Mouse (Mus musculus) MEL (cell line): ENCODE data around the gene Fermt3. TPM values are rescaled to one million over a fixed set of nuclear protein-coding genes. Genes with fewer than 3 reads are reported as not detected.

Experiments used
- DNase-seq: peaks from one replicate; pipeline ENCODE4 v3.0.0; 2011; ENCODE audit warnings: low read depth, low spot score
- H3K27ac ChIP-seq: 2 replicates; pipeline ENCODE4 v1.5.1; 2012; ENCODE audit warnings: low read depth, mild to moderate bottlenecking, control low read depth, low read length, moderate library complexity; ENCODE audit not compliant: control insufficient read depth
- H3K27me3 ChIP-seq, 2 experiments: fragments of 150-350 bp in 1 of 2; sonication (generic) in 1 of 2; 2 replicates each; pipeline ENCODE4 v1.6.1; 2012; ENCODE audit warnings: low read length in 2 of 2, mild to moderate bottlenecking in 2 of 2, improper control_type of control experiment in 1 of 2, moderate library complexity in 1 of 2; ENCODE audit not compliant: insufficient read depth in 2 of 2, control insufficient read depth in 1 of 2
- H3K36me3 ChIP-seq, 2 experiments: 2 replicates each; pipeline ENCODE4 v1.6.1; 2012 to 2014; ENCODE audit warnings: low read length in 2 of 2, improper control_type of control experiment in 1 of 2, inconsistent platforms in 1 of 2, mild to moderate bottlenecking in 1 of 2; ENCODE audit not compliant: insufficient read depth in 2 of 2, control insufficient read depth in 1 of 2
- H3K4me1 ChIP-seq, 2 experiments: fragments of 150-350 bp in 1 of 2; sonication (generic) in 1 of 2; 2 replicates each; pipeline ENCODE4 v1.6.1; 2012; ENCODE audit warnings: low read length in 2 of 2, improper control_type of control experiment in 1 of 2, mild to moderate bottlenecking in 1 of 2; ENCODE audit not compliant: insufficient read depth in 2 of 2, control insufficient read depth in 1 of 2
- H3K4me3 ChIP-seq, 2 experiments: fragments of 150-350 bp in 1 of 2; sonication (generic) in 1 of 2; 2 replicates each; pipeline ENCODE4 v1.5.1; 2012; ENCODE audit warnings: low read depth in 2 of 2, low read length in 2 of 2, mild to moderate bottlenecking in 2 of 2, moderate library complexity in 2 of 2, control low read depth in 1 of 2, improper control_type of control experiment in 1 of 2; ENCODE audit not compliant: control insufficient read depth in 1 of 2, insufficient read depth in 1 of 2
- H3K79me2 ChIP-seq: 2 replicates; pipeline ENCODE4 v1.6.1; 2012; ENCODE audit warnings: mild to moderate bottlenecking, low read length, moderate library complexity; ENCODE audit not compliant: control insufficient read depth, poor library complexity, insufficient read depth
- H3K9ac ChIP-seq: 2 replicates; pipeline ENCODE4 v1.6.1; 2012; ENCODE audit warnings: low read depth, mild to moderate bottlenecking, control low read depth, low read length, moderate library complexity; ENCODE audit not compliant: control insufficient read depth, poor library complexity, severe bottlenecking
- H3K9me3 ChIP-seq: fragments of 150-350 bp; sonication (generic); replicated peaks from 2 replicates; pipeline ENCODE4 v1.6.1; 2012; ENCODE audit warnings: mild to moderate bottlenecking, low read length, improper control_type of control experiment, moderate library complexity; ENCODE audit not compliant: insufficient read depth
- BHLHE40 ChIP-seq: IDR thresholded peaks from 2 replicates; pipeline ENCODE4 v1.6.1; 2012; ENCODE audit warnings: low read depth, mild to moderate bottlenecking, inconsistent platforms, low read length, improper control_type of control experiment, borderline replicate concordance
- CHD1 ChIP-seq: IDR thresholded peaks from 2 replicates; pipeline ENCODE4 v1.6.1; 2012; ENCODE audit warnings: low read depth, mild to moderate bottlenecking, inconsistent platforms, low read length, improper control_type of control experiment
- CTCF ChIP-seq, 3 experiments: IDR thresholded peaks in 2 of 3; conservative IDR thresholded peaks in 1 of 3; 2 replicates each; pipeline ENCODE4 v1.5.1; 2011 to 2012; ENCODE audit warnings: low read length in 3 of 3, low read depth in 2 of 3, mild to moderate bottlenecking in 2 of 3, improper control_type of control experiment in 1 of 3, inconsistent platforms in 1 of 3, mixed read lengths in 1 of 3, moderate library complexity in 1 of 3; ENCODE audit not compliant: control insufficient read depth in 1 of 3, insufficient read depth in 1 of 3, poor library complexity in 1 of 3, severe bottlenecking in 1 of 3
- E2F4 ChIP-seq: IDR thresholded peaks from 2 replicates; pipeline ENCODE4 v1.6.1; 2011; ENCODE audit warnings: low read depth, low read length, improper control_type of control experiment, borderline replicate concordance
- ELF1 ChIP-seq: IDR thresholded peaks from 2 replicates; pipeline ENCODE4 v1.6.1; 2014; ENCODE audit warnings: low read depth, mild to moderate bottlenecking, inconsistent platforms, low read length, improper control_type of control experiment, moderate library complexity
- EP300 ChIP-seq, 2 experiments: IDR thresholded peaks; 2 replicates each; pipeline ENCODE4 v1.6.1; 2011; ENCODE audit warnings: improper control_type of control experiment in 2 of 2, low read length in 2 of 2, low read depth in 1 of 2, mild to moderate bottlenecking in 1 of 2
- GABPA ChIP-seq: IDR thresholded peaks from 2 replicates; pipeline ENCODE4 v1.6.1; 2012; ENCODE audit warnings: low read depth, mild to moderate bottlenecking, inconsistent platforms, low read length, improper control_type of control experiment, moderate library complexity
- HCFC1 ChIP-seq: IDR thresholded peaks from 2 replicates; pipeline ENCODE4 v1.6.1; 2012; ENCODE audit warnings: low read depth, mild to moderate bottlenecking, inconsistent platforms, low read length, improper control_type of control experiment, moderate library complexity
- JUND ChIP-seq: IDR thresholded peaks from 2 replicates; pipeline ENCODE4 v1.6.1; 2011; ENCODE audit warnings: low read depth, mild to moderate bottlenecking, improper control_type of control experiment, low read length
- KAT2A ChIP-seq: conservative IDR thresholded peaks from 2 replicates; pipeline ENCODE4 v1.6.1; 2012; ENCODE audit warnings: low read depth, low read length, improper control_type of control experiment, inconsistent platforms
- MAX ChIP-seq: IDR thresholded peaks from 2 replicates; pipeline ENCODE4 v1.6.1; 2011; ENCODE audit warnings: low read length, improper control_type of control experiment
- MXI1 ChIP-seq: IDR thresholded peaks from 2 replicates; pipeline ENCODE4 v1.6.1; 2011; ENCODE audit warnings: mild to moderate bottlenecking, low read depth, low read length, improper control_type of control experiment
- MYB ChIP-seq: IDR thresholded peaks from 2 replicates; pipeline ENCODE4 v1.6.1; 2011; ENCODE audit warnings: mild to moderate bottlenecking, low read depth, low read length, improper control_type of control experiment
- MYC ChIP-seq: IDR thresholded peaks from 2 replicates; pipeline ENCODE4 v1.6.1; 2011; ENCODE audit warnings: low read depth, mild to moderate bottlenecking, low read length, improper control_type of control experiment, moderate library complexity
- NELFE ChIP-seq: IDR thresholded peaks from 2 replicates; pipeline ENCODE4 v1.6.1; 2011; ENCODE audit warnings: low read depth, low read length, improper control_type of control experiment
- RAD21 ChIP-seq: IDR thresholded peaks from 2 replicates; pipeline ENCODE4 v1.6.1; 2011; ENCODE audit warnings: mild to moderate bottlenecking, low read depth, low read length, improper control_type of control experiment
- RCOR1 ChIP-seq: IDR thresholded peaks from 2 replicates; pipeline ENCODE4 v1.6.1; 2012; ENCODE audit warnings: low read depth, mild to moderate bottlenecking, inconsistent platforms, low read length, improper control_type of control experiment
- SIN3A ChIP-seq: IDR thresholded peaks from 2 replicates; pipeline ENCODE4 v1.6.1; 2012; ENCODE audit warnings: low read length, improper control_type of control experiment, inconsistent platforms
- SMC3 ChIP-seq: IDR thresholded peaks from 2 replicates; pipeline ENCODE4 v1.6.1; 2011; ENCODE audit warnings: low read depth, low read length, improper control_type of control experiment
- TAL1 ChIP-seq: IDR thresholded peaks from 2 replicates; pipeline ENCODE4 v1.6.1; 2012; ENCODE audit warnings: mild to moderate bottlenecking, inconsistent platforms, low read length, moderate library complexity, mixed read lengths
- TBP ChIP-seq: IDR thresholded peaks from 2 replicates; pipeline ENCODE4 v1.8.0; 2011; ENCODE audit warnings: low read depth, low read length, improper control_type of control experiment
- TCF12 ChIP-seq: IDR thresholded peaks from 2 replicates; pipeline ENCODE4 v1.6.1; 2014; ENCODE audit warnings: low read depth, mild to moderate bottlenecking, inconsistent platforms, low read length, improper control_type of control experiment, moderate library complexity
- USF1 ChIP-seq: IDR thresholded peaks from 2 replicates; pipeline ENCODE4 v1.6.1; 2014; ENCODE audit warnings: low read depth, mild to moderate bottlenecking, inconsistent platforms, low read length, improper control_type of control experiment, moderate library complexity
- USF2 ChIP-seq, 2 experiments: IDR thresholded peaks; 2 replicates each; pipeline ENCODE4 v1.6.1; 2011 to 2012; ENCODE audit warnings: improper control_type of control experiment in 2 of 2, low read length in 2 of 2, borderline replicate concordance in 1 of 2, inconsistent platforms in 1 of 2, low read depth in 1 of 2, mild to moderate bottlenecking in 1 of 2; ENCODE audit not compliant: insufficient read depth in 1 of 2
- ZC3H11A ChIP-seq: IDR thresholded peaks from 2 replicates; pipeline ENCODE4 v1.6.1; 2012; ENCODE audit warnings: low read depth, mild to moderate bottlenecking, inconsistent platforms, low read length, improper control_type of control experiment
- ZKSCAN1 ChIP-seq: IDR thresholded peaks from 2 replicates; pipeline ENCODE4 v1.6.1; 2012; ENCODE audit warnings: low read depth, mild to moderate bottlenecking, inconsistent platforms, low read length, improper control_type of control experiment, moderate library complexity
- ZNF384 ChIP-seq: IDR thresholded peaks from 2 replicates; pipeline ENCODE4 v1.6.1; 2012; ENCODE audit warnings: low read depth, mild to moderate bottlenecking, inconsistent platforms, low read length, improper control_type of control experiment
- polyA plus RNA-seq, 2 experiments: library from polyadenylated mRNA; stranded (reverse) in 1 of 2; unstranded in 1 of 2; fragments of >175 nt in 1 of 2; fragments of >200 nt in 1 of 2; gene quantifications; 2 replicates each; pipeline versions ENCODE4 v1.2.1 to v1.2.4; 2012; ENCODE audit warnings: low replicate concordance in 2 of 2, low read depth in 1 of 2; ENCODE audit not compliant: insufficient read length in 2 of 2, insufficient read depth in 1 of 2, missing spikeins in 1 of 2
- total RNA-seq: library from RNA; depleted of rRNA; stranded (reverse); fragments of 300-350 nt; gene quantifications from 2 replicates; pipeline ENCODE4 v1.2.3, GENCODE M21; 2012

Fermt3 gene
- total and polyA plus RNA-seq, 3 experiments, result 244 to 329 (median 327) TPM

DNA sequence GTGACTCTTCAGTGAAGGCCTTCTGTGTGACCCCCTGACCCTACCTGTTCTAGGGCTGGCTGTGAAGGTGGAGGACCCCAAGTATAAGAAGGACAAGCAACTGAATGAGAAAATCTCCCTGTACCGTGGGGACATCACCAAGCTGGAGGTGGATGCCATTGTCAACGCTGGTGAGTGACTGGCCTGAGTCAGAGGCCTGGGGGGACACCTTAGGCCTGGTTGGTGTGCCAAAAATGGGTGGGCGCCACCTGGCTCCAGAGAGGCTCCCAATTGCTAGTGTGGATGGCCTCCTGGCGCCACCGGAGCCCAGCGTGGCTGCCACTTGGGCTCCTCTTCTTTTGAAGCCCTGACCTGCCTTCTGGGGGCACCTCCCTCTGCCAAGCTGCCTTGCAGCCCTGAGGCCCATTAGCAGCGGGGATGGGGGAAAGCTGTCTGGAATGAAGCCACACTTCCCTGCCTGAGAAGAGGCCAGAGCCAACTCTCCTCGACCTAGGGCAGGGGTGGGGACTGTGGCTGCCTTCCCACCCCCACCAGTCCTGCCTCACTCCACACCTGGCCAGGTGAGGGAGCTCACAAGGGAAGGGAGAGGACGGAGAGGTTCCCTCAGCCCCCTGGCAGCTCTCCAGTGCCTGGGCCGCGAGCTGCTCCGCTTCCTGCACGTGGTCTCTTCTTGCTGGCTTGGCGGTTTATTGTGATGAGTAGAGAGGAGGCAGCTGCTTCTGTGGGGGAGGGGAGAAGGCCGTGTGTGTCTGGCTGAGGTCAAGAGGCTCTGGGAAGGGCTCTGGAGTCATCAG lies 47.0 kb upstream of the Fermt3 start (continued):
- peak in 1 of 2 experiments; percentile 55; a peak in 2 of 4 replicates for TF ChIP-seq EP300 (IDR thresholded peaks at IDR 0.05; ENCODE audit: low read depth in 1 of 2, low read length in 2 of 2)
- 0 out of 2 replicates have a peak, but pooled peaks have one; percentile 35 for TF ChIP-seq NELFE
- peak; percentile 91 for TF ChIP-seq MXI1
- peak; percentile 88 for TF ChIP-seq SIN3A
- TF ChIP-seq ZKSCAN1, result no peak

DNA sequence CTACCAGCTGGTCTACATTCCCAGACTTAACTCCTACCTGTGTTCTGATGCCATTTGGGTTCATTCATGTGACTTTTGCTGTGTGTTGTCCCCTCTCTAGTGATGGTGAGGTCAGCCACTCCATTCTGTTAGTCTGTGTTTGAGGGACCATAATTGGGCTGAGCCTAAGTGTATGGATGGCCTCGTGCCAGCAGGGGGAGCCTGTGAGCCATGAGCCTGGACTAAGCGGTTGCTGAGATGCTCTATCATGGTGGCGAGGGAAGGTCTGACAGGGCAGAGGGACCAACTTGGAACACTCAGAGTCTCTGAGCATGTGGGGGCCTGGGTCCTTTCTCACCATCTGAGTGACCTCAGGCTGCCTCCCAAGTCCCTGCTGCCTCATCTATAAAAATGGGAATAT lies 45.3 kb upstream of the Fermt3 start:
- no peaks in the 10 kb centered on the region for H3K27me3 ChIP-seq
- peaks cover 0 to 5% of the 10 kb centered on the region in 2 experiments; a peak in 1 of 4 replicates for H3K36me3 ChIP-seq
- peaks cover 4 to 27% of the 10 kb centered on the region in 2 experiments; a peak in 3 of 4 replicates for H3K4me1 ChIP-seq
- H3K9ac ChIP-seq, result no peak overlapping the region
- DNase-seq, result peak; percentile 88
- TF ChIP-seq KAT2A (no peak), JUND (no peak), HCFC1 (0 out of 2 replicates have a peak, but pooled peaks have one; percentile 27), SMC3 (peak; percentile 93), TCF12 (peak; percentile 25; the same call in 1 of the 2 replicates), MYC (peak; percentile 53; the same call in 1 of the 2 replicates), ZC3H11A (peak; percentile 75), SIN3A (peak; percentile 41; the same call in 1 of the 2 replicates), CTCF (IDR thresholded peaks at IDR 0.05 in 2 of 3, conservative IDR thresholded peaks at IDR 0.05 in 1 of 3; ENCODE audit: control insufficient read depth in 1 of 3, insufficient read depth in 1 of 3, low read depth in 2 of 3, low read length in 3 of 3, poor library complexity in 1 of 3, severe bottlenecking in 1 of 3) (peak; percentile 96 to 99 (median 98)), MAX (peak; percentile 29; the same call in 1 of the 2 replicates), EP300 (IDR thresholded peaks at IDR 0.05; ENCODE audit: low read depth in 1 of 2, low read length in 2 of 2) (no peak), RAD21 (peak; percentile 92), RCOR1 (0 out of 2 replicates have a peak, but pooled peaks have one; percentile 21), ZNF384 (peak; percentile 20; the same call in 1 of the 2 replicates)
- H3K79me2 ChIP-seq, result no peaks in the 10 kb centered on the region
- H3K27ac ChIP-seq, result no peak overlapping the region
- no peak overlapping the region for H3K4me3 ChIP-seq
- no peaks in the 10 kb centered on the region for H3K9me3 ChIP-seq

DNA sequence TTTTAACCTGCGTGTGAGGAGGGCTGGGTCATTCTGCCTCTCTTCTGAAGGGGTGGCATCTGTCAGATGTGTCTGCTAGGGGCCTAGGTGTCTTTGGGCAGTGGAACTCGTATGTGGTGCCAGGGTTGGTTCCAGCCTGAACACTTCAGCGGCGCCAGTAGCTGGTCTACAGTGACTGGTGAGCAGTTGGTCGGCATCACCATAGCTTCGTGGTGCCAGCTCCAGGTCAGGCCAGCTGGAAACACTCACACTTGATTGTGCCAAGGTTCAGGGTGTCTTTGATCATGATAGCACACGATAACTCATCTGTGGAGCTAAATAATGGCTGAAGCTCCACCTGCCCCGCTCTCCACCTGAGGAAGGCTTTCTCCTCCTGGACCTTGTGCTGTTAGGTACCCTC lies 43.6 kb upstream of the Fermt3 start:
- Histone ChIP-seq H3K27me3 (no peaks in the 10 kb centered on the region), H3K9ac (no peak overlapping the region), H3K36me3 (peaks cover 0 to 5% of the 10 kb centered on the region in 2 experiments; a peak in 1 of 4 replicates), H3K27ac (no peak overlapping the region), H3K4me1 (peaks cover 4 to 25% of the 10 kb centered on the region in 2 experiments; a peak in 3 of 4 replicates), H3K4me3 (no peak overlapping the region), H3K9me3 (no peaks in the 10 kb centered on the region), H3K79me2 (no peaks in the 10 kb centered on the region)
- no peak for TF ChIP-seq TCF12
- no peak for TF ChIP-seq USF2 (IDR thresholded peaks at IDR 0.05; ENCODE audit: borderline replicate concordance in 1 of 2, insufficient read depth in 1 of 2, low read depth in 1 of 2, low read length in 2 of 2)
- TF ChIP-seq USF1, result no peak
- no peak for TF ChIP-seq MYC
- TF ChIP-seq TBP, result no peak
- no peak for TF ChIP-seq HCFC1
- no peak for TF ChIP-seq ZC3H11A
- no peak for TF ChIP-seq CTCF (IDR thresholded peaks at IDR 0.05 in 2 of 3, conservative IDR thresholded peaks at IDR 0.05 in 1 of 3; ENCODE audit: control insufficient read depth in 1 of 3, insufficient read depth in 1 of 3, low read depth in 2 of 3, low read length in 3 of 3, poor library complexity in 1 of 3, severe bottlenecking in 1 of 3)
- TF ChIP-seq RCOR1, result no peak
- TF ChIP-seq MYB, result no peak
- TF ChIP-seq CHD1, result no peak
- no peak for TF ChIP-seq TAL1
- no peak for TF ChIP-seq ELF1
- no peak for TF ChIP-seq GABPA
- TF ChIP-seq BHLHE40, result no peak
- no peak for TF ChIP-seq E2F4
- DNase-seq, result no peak
